Mouse (Mus musculus): ENCODE data around the gene Slc6a18.

DNA sequence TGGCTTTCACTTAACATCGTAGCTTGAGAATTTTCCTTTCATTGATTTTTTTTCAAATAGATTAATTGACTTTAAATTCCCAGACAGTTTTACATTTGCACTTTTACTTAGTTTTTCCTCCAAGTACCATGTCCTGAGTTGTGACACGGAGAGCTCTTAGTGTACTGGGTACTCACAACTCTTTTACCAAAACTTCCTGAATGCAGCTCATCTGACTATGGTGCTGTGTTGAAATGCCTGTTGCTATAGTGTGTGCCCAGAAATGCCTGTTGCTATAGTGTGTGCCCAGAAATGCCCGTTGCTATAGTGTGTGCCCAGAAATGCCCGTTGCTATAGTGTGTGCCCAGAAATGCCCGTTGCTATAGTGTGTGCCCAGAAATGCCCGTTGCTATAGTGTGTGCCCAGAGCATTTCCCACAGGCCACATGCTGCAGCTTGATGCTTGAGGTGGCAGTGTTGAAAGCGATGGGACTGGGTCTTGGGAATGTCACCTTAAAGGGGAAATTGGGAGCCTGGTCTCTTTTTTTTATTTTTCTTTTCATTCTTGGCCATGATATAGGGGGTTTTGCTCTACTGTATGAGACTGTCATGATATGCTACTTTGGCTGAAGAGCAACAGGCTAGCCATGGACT lies 27.0 kb upstream of the Slc6a18 start, which contains the start of gene Slc6a19:
- TF ChIP-seq USF1 (IDR thresholded peaks at IDR 0.05; ENCODE audit: low read depth), result no peak
- TF ChIP-seq MAX (IDR thresholded peaks at IDR 0.05), result no peak
- no peak for TF ChIP-seq CTCF (IDR thresholded peaks at IDR 0.05; ENCODE audit: control insufficient read depth, insufficient read depth, insufficient read length)
- TF ChIP-seq CEBPB (IDR thresholded peaks at IDR 0.05; ENCODE audit: low read depth), result no peak
- no peak for TF ChIP-seq MYOG (IDR thresholded peaks at IDR 0.05; ENCODE audit: control insufficient read depth, extremely low read depth, insufficient read length)
- no peak for TF ChIP-seq MYOD1 (IDR thresholded peaks at IDR 0.05; ENCODE audit: control insufficient read depth, insufficient read length, low read depth)
- no peak for TF ChIP-seq FOSL1 (IDR thresholded peaks at IDR 0.05; ENCODE audit: insufficient read depth, low read length, poor library complexity, severe bottlenecking)

Measured in C2C12 (cell line).